Mouse (Mus musculus) gonadal fat pad, adult 2 months (tissue): ENCODE results near the gene Opn3. TPM values are rescaled to one million over a fixed set of nuclear protein-coding genes. Genes with fewer than 3 reads are reported as not detected.

Experiments
- DNase-seq: peaks from one replicate; pipeline ENCODE4 v3.0.0-alpha.2; 2012; ENCODE audit warnings: low read depth
- polyA plus RNA-seq: library from polyadenylated mRNA; depleted of rRNA; stranded (reverse); fragments of >200 nt; gene quantifications from 2 replicates; pipeline ENCODE4 v1.2.3, GENCODE M21; 2012

Opn3 gene
- polyA plus RNA-seq, 1 experiment: 16.3 TPM

DNA sequence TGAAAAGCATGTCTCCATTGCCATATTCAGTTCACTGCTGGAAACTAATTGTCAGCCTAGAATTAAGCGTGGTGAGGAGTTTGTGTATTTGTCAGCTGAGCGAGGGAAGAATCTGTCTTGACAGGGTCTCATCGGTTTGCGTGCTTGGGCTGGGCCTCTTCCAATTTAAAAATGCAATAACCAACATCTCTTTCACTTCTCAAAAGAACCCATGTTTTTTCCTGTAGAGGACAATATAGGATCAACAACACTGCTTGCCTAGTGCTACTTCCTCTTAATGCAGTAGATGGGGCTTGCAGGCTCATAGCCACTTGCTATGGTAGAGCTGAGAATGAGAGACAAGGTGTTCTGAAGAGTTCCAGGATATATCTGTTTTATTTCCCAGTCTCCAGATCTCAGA, 32.7 kb downstream of the Opn3 start:
- no peak for DNase-seq

DNA sequence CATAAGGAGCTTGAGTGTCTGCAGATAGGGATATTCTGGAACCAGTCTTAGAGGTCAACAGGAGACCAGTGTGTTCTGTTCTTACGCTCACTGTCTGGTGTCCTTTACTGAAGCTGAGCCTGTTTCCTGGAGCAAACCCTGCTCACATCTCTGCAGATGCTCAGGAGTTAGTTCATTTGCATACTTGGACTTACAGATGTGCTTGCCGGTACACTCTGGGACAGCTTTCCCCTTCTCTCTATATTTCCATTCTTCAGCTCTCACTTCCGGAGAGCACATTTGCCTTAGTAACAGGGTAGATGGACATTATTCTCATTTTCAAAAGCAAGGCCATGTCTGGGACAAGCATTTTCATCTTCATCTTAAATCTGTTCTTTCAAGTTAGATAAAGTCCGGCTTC, 44.0 kb downstream of the Opn3 start:
- no peak for DNase-seq

DNA sequence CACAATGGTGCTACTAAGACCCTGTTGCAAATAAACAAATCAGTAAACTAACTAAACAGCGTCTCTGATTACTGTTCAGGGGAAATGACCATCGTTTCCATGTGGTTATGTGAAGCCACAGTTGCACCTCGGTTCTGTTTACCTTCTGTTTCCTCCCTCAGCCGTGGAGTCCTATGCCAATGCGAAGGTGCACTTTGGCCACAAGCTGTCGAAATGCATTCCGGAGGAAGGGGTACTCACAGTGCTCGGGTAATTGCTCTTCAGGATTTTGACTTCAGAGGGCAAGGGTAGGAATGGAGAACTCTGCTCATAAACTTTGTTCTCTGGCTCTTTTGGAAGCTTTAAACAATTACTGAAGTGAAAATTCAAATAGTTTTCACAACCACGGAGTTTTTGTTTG, 45.6 kb downstream of the Opn3 start:
- DNase-seq: no peak

DNA sequence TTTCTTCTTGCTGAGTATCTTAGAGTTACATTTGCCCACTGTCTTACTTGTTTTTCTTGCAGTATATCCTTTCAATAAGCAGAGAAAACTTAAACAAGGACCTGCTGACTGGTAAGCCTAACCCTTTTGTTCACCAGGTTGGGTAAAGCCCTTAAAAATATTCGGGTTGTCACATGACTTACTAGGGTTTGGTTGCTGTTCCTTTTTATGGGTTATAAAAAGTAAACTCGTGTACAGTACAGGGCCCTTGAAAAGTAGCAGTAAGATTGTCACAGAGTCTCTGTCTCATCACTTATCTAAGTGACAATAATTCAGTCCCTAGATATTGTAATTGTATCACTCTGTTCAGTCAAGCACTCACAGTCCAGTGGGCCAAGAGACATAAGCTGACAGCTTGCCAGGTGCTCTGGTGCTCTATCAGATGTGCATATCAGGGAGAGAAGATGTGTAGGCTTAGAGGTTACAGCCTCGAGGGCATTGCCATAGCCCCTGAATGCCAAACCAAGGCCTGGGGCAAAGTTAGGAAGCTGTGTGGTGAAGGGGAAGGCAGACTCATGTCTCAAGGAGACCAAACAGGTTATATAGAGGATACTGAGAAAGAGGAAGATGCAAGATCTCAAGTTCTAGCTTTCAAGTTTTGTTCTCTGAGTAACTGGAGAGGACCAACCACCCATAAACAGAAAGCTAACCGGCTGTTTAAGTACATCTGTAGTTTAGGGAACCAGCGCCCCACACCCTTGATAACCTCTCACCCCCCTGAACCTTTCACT, 48.9 kb downstream of the Opn3 start:
- no peak for DNase-seq

DNA sequence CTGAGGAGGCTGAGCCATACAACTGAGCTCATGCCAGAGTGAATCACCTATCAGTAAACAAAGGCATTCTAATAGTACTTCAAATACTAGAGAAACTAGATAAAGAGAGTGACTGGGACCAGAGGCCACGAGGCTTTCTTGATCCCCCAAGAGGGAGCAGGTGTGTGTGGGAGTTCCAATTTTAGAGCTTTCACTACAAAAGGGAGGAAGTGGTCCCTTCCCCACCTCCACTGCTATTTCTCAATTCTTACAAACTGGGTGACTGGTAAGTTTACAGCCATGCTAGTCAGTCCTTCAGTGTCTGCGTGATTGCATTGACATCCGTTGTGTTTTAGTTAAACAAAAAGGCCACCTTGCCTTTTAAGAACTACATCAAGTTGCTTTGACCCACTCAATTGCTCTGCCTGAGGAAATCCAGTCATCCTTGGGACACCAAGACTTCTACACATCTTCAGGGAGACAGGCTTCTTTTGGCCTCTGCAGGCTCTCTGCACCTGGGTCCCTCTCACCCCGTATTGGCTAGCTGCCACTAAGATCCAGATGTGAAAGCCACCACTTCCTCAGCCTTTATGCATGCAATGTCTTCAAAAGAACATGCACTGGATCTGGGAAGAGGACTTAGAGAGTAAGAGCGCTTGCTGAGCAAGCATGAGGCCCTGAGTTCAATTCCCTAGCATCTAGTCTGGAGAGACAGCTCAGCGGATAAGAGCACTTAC, 52.0 kb downstream of the Opn3 start:
- DNase-seq: no peak

DNA sequence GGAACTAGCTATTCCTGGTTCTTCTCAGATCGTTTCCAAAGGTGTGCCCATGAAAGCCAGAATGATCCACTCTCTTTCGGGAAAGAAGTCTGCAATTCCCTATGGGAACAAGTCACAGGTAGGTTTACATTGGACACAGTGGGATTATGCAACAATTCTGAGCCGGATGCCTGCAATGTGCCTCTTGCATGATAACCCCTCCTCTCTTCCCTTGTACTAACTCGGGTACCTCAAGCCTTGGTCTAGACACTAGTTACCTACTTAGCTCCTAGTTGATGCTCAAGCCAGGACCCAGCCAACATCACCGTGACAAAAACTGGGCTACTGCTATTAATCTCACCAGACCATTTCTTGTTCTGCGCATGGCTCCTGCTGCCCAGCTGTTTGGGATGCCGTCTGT, 53.5 kb downstream of the Opn3 start:
- DNase-seq: no peak

DNA sequence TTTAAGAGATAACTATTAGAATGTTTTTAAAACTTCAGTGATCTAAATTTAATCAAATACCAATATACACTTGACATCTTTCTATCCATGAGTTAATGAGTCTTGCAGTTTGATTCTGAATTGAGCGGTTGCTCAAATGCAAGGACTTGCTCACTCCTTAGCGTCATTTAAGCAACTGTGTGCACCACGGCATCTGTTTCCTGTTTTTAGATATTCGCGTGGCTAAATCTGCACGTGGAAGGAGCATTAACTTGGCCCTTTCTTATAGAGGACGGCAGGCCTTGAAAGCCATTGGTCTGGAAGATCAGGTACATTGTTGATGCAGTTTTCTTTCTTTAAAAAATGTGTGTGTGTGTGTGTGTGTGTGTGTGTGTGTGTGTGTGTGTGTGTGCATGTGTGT, 54.9 kb downstream of the Opn3 start:
- no peak for DNase-seq

DNA sequence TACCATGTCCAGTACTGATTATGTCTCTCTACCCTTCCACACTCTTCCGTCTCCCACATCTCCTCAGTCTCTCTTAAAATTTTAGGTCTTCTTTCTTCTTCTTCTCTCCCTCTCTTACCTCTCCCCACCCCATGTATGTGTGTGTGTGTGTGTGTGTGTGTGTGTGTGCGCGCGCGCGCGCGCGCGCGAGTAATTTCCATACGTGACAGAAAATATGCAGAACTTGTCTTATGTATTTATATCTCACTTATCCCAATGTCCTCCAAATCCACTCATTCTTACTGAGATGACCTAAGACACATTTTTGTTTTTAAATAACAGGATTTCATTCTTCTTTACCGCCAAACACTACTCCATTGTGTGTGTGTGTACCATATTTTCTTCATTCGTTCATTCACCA, 60.1 kb downstream of the Opn3 start:
- DNase-seq: no peak

DNA sequence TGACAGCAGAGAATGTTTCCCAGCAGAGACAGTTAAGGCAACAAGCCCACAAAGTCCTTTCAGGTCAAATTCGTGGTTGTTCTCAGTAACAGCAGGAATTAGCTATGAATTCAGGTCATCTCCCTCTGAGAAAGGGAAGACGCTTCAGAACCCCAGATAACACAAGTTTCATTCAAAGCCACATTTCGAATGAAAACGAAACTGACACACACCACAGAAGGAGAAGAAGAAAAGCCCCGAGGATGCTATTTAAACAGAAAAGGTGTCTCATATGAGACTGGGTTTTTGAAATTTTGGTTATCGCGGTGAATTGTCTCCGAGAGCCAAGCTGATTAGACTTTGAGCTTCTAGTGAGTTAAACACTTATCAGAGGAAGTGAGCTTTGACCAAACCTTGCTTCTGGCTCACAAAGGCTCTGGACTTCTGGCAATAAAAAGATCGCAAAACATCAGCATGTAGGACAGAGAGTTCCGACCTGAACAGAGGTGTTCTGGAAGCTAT, 60.8 kb downstream of the Opn3 start:
- DNase-seq: no peak

DNA sequence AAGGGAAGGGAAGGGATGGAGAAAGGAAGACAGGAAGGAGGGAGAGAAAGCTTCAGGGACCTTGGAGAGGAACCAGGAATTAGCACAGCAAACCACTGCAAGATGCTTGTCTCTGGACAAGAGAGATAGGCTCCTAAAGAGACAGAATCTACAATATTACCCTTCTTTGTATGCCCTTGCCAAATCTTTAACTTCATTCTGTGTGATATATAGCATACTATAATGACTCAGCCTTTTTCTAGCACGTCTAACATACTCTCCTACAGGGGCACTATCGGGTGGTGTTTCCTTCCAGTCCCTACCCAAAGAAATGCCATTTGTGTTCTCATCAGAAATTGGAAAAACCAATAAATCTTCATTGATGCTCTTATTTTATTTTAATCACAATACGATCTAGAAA, 61.5 kb downstream of the Opn3 start:
- no peak for DNase-seq

DNA sequence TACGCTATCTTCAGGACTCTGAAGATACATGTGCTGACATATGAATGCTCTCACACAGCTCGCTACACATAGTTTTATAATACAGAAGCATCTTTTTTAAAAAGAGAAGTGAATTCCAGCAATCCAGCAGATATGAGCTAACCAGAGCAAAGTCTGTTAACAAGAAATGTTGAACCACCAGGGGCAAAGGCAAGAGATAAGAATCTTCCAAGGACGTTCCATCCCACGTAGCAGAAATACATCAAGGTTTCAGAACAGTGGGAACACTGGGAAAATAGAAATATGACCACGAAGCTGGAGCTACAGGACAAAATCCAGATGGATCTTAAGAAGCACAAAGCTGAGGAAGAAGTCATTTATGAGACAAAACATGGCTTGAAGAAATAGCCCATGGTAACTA, 62.2 kb downstream of the Opn3 start:
- no peak for DNase-seq

DNA sequence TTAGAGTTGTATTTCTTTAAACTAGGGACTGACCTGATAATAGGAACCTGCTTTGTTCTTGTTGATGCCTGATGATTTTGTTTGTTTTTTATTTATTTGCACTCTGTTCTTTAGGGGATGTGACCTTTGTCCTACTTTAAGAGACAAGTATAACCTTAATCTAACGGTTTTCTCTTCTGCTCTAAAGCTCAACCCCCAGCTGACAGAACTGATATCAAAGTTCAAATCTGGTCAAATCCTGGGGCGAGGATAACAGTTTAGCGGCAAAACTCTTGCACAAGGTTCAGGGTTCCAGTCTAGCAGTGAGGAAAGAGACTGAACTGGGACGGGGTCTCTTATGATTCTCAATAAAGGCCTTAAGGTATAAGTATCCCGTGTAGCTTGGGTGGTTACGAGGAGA, 63.3 kb downstream of the Opn3 start:
- DNase-seq: no peak

DNA sequence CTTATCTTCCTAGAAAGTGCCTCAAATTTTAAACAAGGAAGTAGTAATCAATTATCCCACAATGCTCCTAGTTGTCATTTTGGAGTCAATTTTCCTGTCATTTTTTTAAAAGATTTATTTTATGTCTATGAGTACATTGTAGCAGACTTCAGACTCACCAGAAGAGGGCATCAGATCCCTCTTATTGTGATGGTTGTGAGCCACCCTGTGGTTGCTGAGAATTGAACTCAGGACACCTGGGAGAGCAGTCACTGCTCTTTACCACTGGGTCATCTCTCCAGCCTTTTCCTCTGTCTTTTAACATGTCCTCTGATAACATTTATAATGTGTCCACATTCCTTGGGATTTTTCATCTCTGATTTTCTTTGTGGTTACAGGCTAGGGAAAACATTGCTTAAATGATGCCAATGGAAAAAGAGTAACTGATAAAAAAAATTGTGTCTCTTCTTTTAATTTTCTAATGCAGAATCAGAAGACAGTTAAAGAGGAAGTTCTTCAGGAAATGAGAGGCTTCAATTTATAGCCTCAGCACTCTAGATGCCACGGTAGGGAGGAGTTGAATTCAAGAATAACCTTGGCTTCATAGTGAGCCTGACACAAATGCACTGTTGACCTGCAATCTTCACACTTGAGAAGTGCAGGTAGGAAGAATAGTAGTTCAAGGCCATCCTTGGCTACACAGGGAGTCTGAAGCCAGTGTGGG, 66.4 kb downstream of the Opn3 start:
- no peak for DNase-seq

DNA sequence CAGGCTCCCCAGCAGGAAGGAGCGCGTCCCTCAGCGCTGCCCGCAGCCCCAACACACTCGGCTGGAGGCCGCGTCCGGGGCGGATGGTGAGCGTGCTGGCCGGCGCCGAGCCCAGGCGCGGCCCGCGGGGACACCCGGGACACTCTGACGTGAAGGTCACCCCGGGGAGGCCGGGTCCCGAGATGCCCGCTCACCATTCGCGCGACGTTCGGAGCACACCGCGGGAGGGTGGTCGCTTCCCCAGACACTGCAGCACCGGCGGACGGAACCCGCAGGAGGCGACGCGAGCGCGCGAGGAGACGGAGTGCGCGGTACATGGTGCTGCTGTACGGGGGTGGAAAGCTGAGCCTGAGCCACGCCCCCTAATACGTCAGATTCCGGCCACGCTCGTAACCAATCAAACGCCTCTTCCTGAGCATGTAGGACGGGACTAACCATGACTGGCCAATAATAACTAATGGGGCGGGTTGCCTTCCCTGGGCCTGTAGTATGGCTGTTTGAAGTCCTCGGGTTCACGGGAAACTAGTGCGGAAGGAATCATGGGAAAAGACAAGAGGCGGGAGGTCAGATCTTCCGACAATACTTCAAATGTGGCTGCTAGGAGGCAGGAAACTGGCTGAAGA, 67.2 kb downstream of the Opn3 start, which contains the start of gene Fh1:
Gene Fh1 (minus strand): TSS at position 379 of the 623 bp plus-strand sequence.
- peak; percentile 89 for DNase-seq

DNA sequence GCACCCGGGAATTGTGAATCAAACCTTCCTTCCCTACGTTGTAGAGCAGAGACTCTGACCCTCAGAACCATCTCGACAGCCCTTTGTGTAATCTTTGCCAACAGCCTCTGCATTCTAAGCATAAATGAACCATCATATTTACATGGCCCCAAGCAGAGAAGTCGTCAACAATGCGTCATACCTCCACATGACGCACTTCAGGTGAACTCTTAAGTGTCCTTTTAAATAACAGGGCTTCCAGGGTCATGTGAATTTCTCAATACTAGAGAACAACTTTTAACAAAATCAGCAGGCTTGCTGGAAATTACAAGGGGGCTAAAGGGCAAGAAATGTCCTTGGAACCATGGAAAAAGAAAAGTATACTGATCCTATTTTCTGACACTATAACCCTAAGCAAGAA, 68.9 kb downstream of the Opn3 start:
- DNase-seq: no peak

DNA sequence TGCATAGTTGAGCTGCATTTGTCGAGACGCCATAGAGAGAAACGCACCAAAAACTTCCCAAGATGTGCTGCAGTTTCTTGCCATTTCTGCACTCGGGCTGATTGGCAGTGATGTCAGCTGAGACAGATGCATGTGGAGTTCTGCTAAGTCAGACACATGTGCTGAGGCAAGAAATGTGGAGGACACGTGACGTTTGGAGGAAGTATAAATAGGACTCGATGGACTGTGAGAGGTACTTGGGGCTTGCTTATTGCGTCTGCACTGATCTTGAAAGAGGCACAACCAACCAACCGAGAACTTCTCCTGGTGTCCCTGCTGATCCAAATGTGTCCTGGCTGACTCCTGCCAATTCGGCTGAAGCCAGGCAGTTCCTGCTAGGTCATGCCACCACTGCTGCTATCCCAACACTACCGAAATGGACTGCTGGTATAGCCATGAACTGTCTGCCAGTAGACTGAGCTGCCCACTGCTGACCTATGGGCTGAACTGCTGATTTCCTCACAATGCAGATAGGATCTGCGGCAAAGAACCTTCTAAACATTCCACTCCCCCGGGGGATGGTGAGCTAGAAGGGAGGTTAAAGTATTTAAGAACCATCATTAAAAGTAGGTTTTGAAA, 72.7 kb downstream of the Opn3 start, which contains the start of gene Kmo:
Gene Kmo (plus strand): TSS at position 568 of the 618 bp plus-strand sequence.
- DNase-seq: no peak

DNA sequence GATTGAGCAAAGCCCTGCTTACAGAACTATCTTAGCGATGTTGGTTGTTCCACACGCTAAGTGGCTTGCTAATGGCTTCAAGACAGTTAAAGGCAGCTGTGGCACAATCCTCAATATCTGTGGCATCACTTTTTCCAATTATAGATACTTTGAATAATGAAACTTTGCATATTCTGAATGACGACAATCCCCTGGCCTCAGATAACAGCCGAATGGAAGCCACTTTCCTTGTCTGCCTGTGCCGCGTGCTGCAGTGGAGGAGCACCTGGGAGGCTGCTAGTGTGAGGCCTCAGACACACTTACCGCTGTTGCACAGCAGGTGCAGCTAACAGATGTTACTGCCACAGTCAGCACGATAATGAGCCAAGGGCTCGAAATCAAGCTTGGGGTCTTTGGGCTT, 77.6 kb downstream of the Opn3 start:
- DNase-seq: no peak
